Mouse (Mus musculus) cerebellum, adult 2 months (tissue): ENCODE results near the gene Tacr2. TPM values are rescaled to one million over a fixed set of nuclear protein-coding genes. Genes with fewer than 3 reads are reported as not detected.

Experiments
- DNase-seq, 2 experiments: peaks; one replicate each; pipeline ENCODE4 v3.0.0; 2021
- H3K27ac ChIP-seq: fragments of 200-500 bp; 2 replicates; pipeline ENCODE4 v1.5.1; 2012; ENCODE audit warnings: low read length, control low read depth, inconsistent platforms; ENCODE audit not compliant: insufficient read depth
- H3K27me3 ChIP-seq: fragments of 200-500 bp; 2 replicates; pipeline ENCODE4 v1.6.1; 2012; ENCODE audit warnings: inconsistent platforms, mild to moderate bottlenecking, low read length, moderate library complexity; ENCODE audit not compliant: control insufficient read depth, insufficient read depth
- H3K4me1 ChIP-seq: fragments of 200-500 bp; 2 replicates; pipeline ENCODE4 v1.6.1; 2011; ENCODE audit warnings: low read length; ENCODE audit not compliant: control insufficient read depth, insufficient read depth
- H3K4me3 ChIP-seq: fragments of 200-500 bp; replicated peaks from 2 replicates; pipeline ENCODE3; 2011; ENCODE audit warnings: mild to moderate bottlenecking, low read depth, low read length, control low read depth; ENCODE audit not compliant: insufficient read depth
- CTCF ChIP-seq: fragments of 200-500 bp; IDR thresholded peaks from 2 replicates; pipeline ENCODE4 v1.5.1; 2011; ENCODE audit warnings: low read depth, mild to moderate bottlenecking, control low read depth, low read length, moderate library complexity, borderline replicate concordance; ENCODE audit not compliant: insufficient read depth
- POLR2A ChIP-seq: fragments of 200-500 bp; IDR thresholded peaks from 2 replicates; pipeline ENCODE4 v1.6.1; 2011; ENCODE audit warnings: low read length, control low read depth, borderline replicate concordance; ENCODE audit not compliant: insufficient read depth
- WGBS: fragments of 180-500 bp; shearing (Covaris S2); methylation state at CpG from one replicate; pipeline ENCODE4 v1.1.7; 2018; 5-methylcytosine and 5-hydroxymethylcytosine counted together
- polyA plus RNA-seq: library from polyadenylated mRNA; depleted of rRNA; stranded (reverse); fragments of >200 nt; gene quantifications from 2 replicates; pipeline ENCODE4 v1.2.3, GENCODE M21; 2012

Gene Tacr2
- polyA plus RNA-seq, 1 experiment: 0.07 TPM

DNA sequence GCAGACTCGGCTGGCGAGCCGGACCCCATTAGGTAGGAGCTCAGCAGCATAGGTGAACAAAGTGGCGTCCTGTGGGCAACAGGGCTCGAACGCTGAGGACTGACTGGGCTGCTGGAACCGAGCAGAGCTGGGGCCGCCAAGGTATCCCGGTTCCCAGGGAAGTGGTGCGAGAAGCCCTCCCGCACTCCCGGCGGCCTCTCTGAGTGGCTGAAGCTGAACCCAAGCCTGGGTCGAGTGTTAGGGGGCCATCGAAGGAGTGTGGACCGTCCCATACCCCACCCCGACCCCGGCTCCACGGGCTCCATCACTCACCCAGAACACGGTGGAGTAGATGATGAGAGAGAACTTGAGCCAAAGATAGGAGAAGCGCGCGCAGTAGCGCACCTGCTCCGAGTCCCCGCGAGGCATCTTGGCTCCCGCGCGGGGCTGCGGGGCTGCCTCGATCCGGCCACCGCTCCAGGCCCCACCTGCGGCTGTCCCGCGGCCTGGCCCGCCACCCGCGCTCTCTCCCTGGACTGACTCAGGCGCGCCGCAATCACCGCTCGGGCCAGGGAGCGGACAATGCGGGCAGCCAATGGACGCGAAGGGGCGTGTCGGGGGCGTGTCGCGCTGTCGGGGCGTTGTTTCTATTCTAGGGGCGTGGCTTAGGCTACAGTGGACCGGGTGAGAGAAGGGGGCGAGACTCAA, 21.4 kb upstream of the Tacr2 start, which contains the start of gene Tspan15:
Gene Tspan15, minus strand, starts transcription at position 544 of the 687 bp plus-strand sequence.
- under 1% methylated on average over 59 of the region's 59 CpGs for WGBS
- TF ChIP-seq CTCF: no peak
- TF ChIP-seq POLR2A: peak; percentile 77
- peak; percentile 96 for DNase-seq
- no peaks in the 10 kb centered on the region for H3K27me3 ChIP-seq
- peak within 1 kb of the TSS; percentile 16; the same call in 1 of the 2 replicates for H3K27ac ChIP-seq
- H3K4me1 ChIP-seq: peaks cover 12% of the 10 kb centered on the region
- H3K4me3 ChIP-seq: peak within 1 kb of the TSS; percentile 64

DNA sequence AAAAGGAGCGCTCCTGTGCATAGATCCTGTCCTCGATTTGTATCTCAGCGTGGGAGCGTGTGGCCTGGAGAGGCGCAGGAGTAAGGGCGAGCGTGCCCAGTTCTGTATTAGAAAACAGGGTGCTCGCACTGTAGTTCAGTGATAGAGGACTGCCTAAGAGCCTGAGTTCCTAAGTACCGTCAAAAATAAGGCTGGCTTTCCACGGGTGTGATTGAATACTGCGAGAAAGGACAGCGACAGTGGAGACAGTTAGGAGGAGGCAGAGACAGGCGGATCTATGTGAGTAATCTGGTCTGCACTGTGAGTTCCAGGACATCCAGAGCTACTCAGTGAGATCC, 20.9 kb upstream of the Tacr2 start:
- H3K27ac ChIP-seq: no peak overlapping the region
- H3K4me3 ChIP-seq: peak overlapping the region; percentile 64
- peaks cover 12% of the 10 kb centered on the region for H3K4me1 ChIP-seq
- DNase-seq: no peak
- H3K27me3 ChIP-seq: no peaks in the 10 kb centered on the region
- WGBS: 5% methylated on average over 13 of the region's 13 CpGs
- TF ChIP-seq CTCF: no peak
- no peak for TF ChIP-seq POLR2A

DNA sequence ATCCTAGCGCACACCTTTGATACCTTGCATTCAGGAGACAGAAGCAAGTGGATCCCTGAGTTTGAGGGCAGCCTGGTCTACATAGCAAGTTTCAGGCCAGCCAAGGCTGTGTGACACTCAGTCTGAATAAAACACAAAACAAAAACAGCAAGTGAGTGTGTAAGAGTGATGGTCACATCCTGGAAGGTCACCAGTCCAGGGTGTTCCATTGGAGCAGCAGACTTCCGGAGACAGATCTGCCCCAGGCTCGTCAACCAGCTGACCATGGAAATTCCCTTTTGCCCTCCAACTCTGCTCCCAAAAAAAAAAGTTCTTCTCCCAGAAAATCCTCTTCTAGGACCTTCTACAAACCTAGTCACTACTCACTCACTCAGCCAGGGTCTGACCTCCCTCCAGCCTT, 20.4 kb upstream of the Tacr2 start:
- 90% methylated on average over 3 of the region's 3 CpGs for WGBS
- Histone ChIP-seq H3K4me3 (no peak overlapping the region), H3K27ac (no peak overlapping the region), H3K4me1 (peaks cover 12% of the 10 kb centered on the region), H3K27me3 (no peaks in the 10 kb centered on the region)
- no peak for DNase-seq
- TF ChIP-seq CTCF: no peak
- TF ChIP-seq POLR2A: no peak

DNA sequence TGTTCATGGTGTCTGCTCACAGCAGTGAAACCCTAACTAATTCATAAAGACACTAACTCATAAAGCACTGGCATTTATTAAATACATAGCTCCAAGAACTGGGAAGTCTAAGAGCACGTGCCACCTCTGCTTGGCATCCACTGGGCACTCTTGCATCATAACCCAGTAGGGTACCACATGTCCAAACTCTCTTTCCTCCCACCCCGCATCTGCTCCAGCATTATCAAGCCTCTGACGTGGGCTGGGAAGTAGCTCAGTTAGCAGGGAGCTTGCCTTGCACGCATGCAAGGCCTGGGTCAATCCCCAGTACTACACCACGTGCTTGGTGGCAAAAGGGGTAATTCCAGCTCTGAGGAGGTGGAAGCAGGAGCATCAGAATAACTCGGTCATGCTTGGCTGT, 16.1 kb upstream of the Tacr2 start:
- Histone ChIP-seq H3K4me3 (no peak overlapping the region), H3K27ac (no peak overlapping the region), H3K4me1 (peaks cover 3% of the 10 kb centered on the region; the same call in 1 of the 2 replicates), H3K27me3 (no peaks in the 10 kb centered on the region)
- 91% methylated on average over 6 of the region's 6 CpGs for WGBS
- TF ChIP-seq POLR2A: no peak
- TF ChIP-seq CTCF: no peak
- no peak for DNase-seq

DNA sequence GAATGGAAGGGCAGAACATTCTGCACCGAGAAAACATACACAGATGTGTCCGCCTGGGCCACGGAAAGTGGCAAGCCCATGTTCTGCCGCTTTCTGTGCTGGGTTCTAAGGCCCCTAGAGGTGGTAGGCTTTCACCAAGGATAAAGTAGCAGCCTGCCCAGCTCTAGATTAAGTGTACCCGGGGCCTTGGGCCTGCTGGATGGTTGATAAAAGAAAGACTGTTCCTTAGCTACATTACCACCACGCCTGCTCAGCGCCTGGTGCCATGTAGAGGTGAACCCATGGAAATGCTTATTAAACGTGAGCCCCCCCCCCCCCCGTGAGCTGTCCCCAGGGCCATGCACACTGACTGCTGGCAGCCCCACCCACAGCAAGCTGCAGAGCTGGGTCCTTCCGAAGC, 15.0 kb upstream of the Tacr2 start:
- DNase-seq: no peak
- Histone ChIP-seq H3K4me3 (no peak overlapping the region), H3K27ac (no peak overlapping the region), H3K4me1 (peaks cover 3% of the 10 kb centered on the region; the same call in 1 of the 2 replicates), H3K27me3 (no peaks in the 10 kb centered on the region)
- TF ChIP-seq POLR2A: no peak
- no peak for TF ChIP-seq CTCF
- WGBS: 89% methylated on average over 10 of the region's 10 CpGs

DNA sequence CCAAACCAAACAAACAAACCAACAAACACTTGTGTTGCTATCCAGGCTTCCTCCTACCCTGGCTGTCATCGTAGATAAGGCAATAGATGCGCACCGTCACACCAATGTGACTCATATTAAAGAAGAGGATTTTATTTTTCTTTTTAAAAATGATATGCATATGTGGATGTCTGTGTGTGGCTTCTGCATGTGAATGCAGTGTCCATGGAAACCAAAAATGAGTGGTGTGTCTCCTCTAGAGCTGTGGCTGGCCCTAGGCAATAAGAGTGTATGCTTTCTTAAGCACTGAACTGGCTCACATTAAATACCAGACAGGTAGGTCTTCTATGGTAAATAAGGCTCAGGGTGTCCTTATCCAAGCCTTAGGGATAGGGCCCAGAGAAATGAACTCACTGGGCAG, 13.6 kb upstream of the Tacr2 start:
- Histone ChIP-seq H3K27me3 (no peaks in the 10 kb centered on the region), H3K27ac (no peak overlapping the region), H3K4me3 (no peak overlapping the region), H3K4me1 (peaks cover 3% of the 10 kb centered on the region; the same call in 1 of the 2 replicates)
- no peak for TF ChIP-seq CTCF
- TF ChIP-seq POLR2A: no peak
- WGBS: 98% methylated on average over 3 of the region's 3 CpGs
- DNase-seq: no peak

DNA sequence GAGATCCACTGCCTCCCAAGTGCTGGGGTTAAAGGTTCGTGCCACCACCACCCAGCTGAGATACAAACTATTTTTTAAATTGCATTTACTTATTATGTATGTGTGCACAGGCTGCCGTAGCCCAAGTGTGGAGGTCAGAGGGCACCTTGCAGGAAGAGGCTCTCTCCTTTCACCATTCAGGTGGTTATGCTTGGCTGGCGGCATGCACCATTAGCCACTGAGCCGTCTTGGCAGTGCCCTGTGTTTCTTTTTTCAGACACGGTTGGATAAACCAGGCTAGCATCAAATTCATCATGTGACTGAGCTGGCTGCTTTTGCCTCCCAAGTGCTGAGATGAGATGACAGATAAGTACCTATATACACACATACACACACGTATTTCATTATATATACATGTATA, 13.0 kb upstream of the Tacr2 start:
- H3K4me3 ChIP-seq: no peak overlapping the region
- 21% methylated on average over 6 of the region's 6 CpGs for WGBS
- TF ChIP-seq POLR2A (no peak), CTCF (no peak)
- DNase-seq: peak in 1 of 2 experiments; percentile 64
- peaks cover 3% of the 10 kb centered on the region; the same call in 1 of the 2 replicates for H3K4me1 ChIP-seq
- no peaks in the 10 kb centered on the region for H3K27me3 ChIP-seq
- H3K27ac ChIP-seq: no peak overlapping the region

DNA sequence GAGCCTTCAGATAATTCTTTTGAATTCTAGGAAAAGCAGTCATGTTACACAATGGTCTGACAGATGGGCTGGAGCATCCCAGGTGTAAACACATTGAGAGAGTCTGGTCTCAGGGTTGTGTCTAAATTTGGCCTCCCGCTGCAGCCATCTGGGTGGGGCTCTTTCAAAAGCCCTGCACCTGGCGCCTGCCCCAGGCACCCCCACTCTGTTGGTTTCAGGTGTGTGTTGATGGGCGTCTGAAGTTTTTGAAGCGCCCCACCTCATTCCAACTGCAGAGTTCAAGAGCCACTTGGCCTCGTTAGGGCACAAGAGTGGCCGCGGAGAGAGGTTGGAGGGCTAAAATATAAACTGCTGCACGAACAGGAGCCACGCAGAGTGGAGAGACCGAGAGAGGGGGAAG, 9.9 kb upstream of the Tacr2 start:
- WGBS: 83% methylated on average over 10 of the region's 10 CpGs
- no peak overlapping the region for H3K27ac ChIP-seq

More for the DNA sequence above, 9.9 kb upstream of the Tacr2 start:
- Histone ChIP-seq H3K27me3 (no peaks in the 10 kb centered on the region), H3K4me3 (no peak overlapping the region), H3K4me1 (peaks cover 3% of the 10 kb centered on the region; the same call in 1 of the 2 replicates)
- DNase-seq: no peak
- TF ChIP-seq POLR2A: no peak
- no peak for TF ChIP-seq CTCF
